Mouse (Mus musculus) liver, embryonic 14.5 days (tissue): ENCODE data around the gene Snapc5. TPM values are rescaled to one million over a fixed set of nuclear protein-coding genes. Genes with fewer than 3 reads are reported as not detected.
"Not testable (repeated sequence)": the region's sequence is repeated elsewhere in the genome, so short reads cannot be mapped to it uniquely, and the experiment has no call there.

Experiments used
- ATAC-seq: fragments of 200-750 bp; cut with Nextera tagmentation; 2 replicates; pipeline ENCODE4 v1.8.0; 2017; ENCODE audit warnings: moderate number of reproducible peaks, mild to moderate bottlenecking, moderate library complexity; ENCODE audit not compliant: insufficient read depth
- DNase-seq, 3 experiments: peaks; one replicate each; pipeline ENCODE4 v3.0.0-alpha.2; 2012 to 2013; ENCODE audit warnings: low read depth in 3 of 3, low spot score in 3 of 3
- H3K27ac ChIP-seq: fragments of 300-500 bp; sonication (generic); 2 replicates; pipeline ENCODE4 v1.5.1; 2014; ENCODE audit warnings: moderate library complexity, mild to moderate bottlenecking, control low read depth, inconsistent platforms
- H3K27me3 ChIP-seq: fragments of 300-500 bp; sonication (generic); 2 replicates; pipeline ENCODE4 v1.6.1; 2014; ENCODE audit warnings: mild to moderate bottlenecking, low read length, moderate library complexity; ENCODE audit not compliant: control insufficient read depth, insufficient read depth
- H3K36me3 ChIP-seq: fragments of 300-500 bp; sonication (generic); replicated peaks from 2 replicates; pipeline ENCODE4 v1.6.1; 2014; ENCODE audit warnings: low read depth; ENCODE audit not compliant: control insufficient read depth, insufficient read depth
- H3K4me1 ChIP-seq, 2 experiments: fragments of 200-500 bp in 1 of 2; fragments of 300-500 bp in 1 of 2; sonication (generic) in 1 of 2; replicated peaks; 2 replicates each; pipeline ENCODE4 v1.6.1; 2012 to 2014; ENCODE audit warnings: antibody characterized with exemption in 1 of 2, inconsistent platforms in 1 of 2, low read length in 1 of 2; ENCODE audit not compliant: control insufficient read depth in 2 of 2, insufficient read depth in 2 of 2
- H3K4me2 ChIP-seq: fragments of 300-500 bp; sonication (generic); 2 replicates; pipeline ENCODE4 v1.6.1; 2014; ENCODE audit warnings: low read depth, mild to moderate bottlenecking, control low read depth, moderate library complexity
- H3K4me3 ChIP-seq, 2 experiments: fragments of 200-500 bp in 1 of 2; fragments of 300-500 bp in 1 of 2; sonication (generic) in 1 of 2; 2 replicates each; pipeline ENCODE4 v1.5.1; 2012 to 2014; ENCODE audit warnings: low read depth in 2 of 2, low read length in 2 of 2, mild to moderate bottlenecking in 2 of 2, control low read depth in 1 of 2, inconsistent platforms in 1 of 2, moderate library complexity in 1 of 2; ENCODE audit not compliant: insufficient read depth in 1 of 2
- H3K9ac ChIP-seq: fragments of 300-500 bp; sonication (generic); replicated peaks from 2 replicates; pipeline ENCODE4 v1.6.1; 2014; ENCODE audit warnings: mild to moderate bottlenecking, control low read depth, moderate library complexity
- H3K9me3 ChIP-seq: fragments of 300-500 bp; sonication (generic); 2 replicates; pipeline ENCODE4 v1.6.1; 2016; ENCODE audit warnings: low read length, mixed read lengths; ENCODE audit not compliant: control insufficient read depth
- CTCF ChIP-seq: IDR thresholded peaks from 2 replicates; pipeline ENCODE4 v1.5.1; 2016; ENCODE audit warnings: antibody characterized with exemption, low read depth, control low read depth
- EP300 ChIP-seq: IDR thresholded peaks from 2 replicates; pipeline ENCODE4 v1.6.1; 2016; ENCODE audit warnings: antibody characterized with exemption, low read depth
- WGBS: fragments of 180-500 bp; shearing (Covaris S2); extraction: QIAGEN DNeasy Blood & Tissue Kit; methylation state at CpG from one replicate; pipeline ENCODE4 v1.1.7; 2014; ENCODE audit not compliant: insufficient replicate concordance; 5-methylcytosine and 5-hydroxymethylcytosine counted together
- polyA plus RNA-seq, 2 experiments: library from polyadenylated mRNA; depleted of rRNA in 1 of 2; stranded (reverse) in 1 of 2; unstranded in 1 of 2; fragments of >200 nt; fragmentation: Nextera tagmentation in 1 of 2; extraction: Ambion mirVana in 1 of 2; gene quantifications; 2 replicates each; pipeline versions ENCODE4 v1.2.1 to v1.2.3; 2012 to 2014

The Snapc5 gene
- polyA plus RNA-seq, 2 experiments, result 8.3 to 11.5 TPM

- no peak for TF ChIP-seq EP300
- no peak for TF ChIP-seq CTCF
- H3K9me3 ChIP-seq, result no peaks in the 10 kb centered on the region
- H3K36me3 ChIP-seq, result peaks cover 79% of the 10 kb centered on the region
- H3K9ac ChIP-seq, result no peak overlapping the region
- ATAC-seq (no peak), DNase-seq (no peak)
- peaks cover 0 to 5% of the 10 kb centered on the region in 2 experiments; a peak in 3 of 4 replicates for H3K4me1 ChIP-seq
- no peaks in the 10 kb centered on the region for H3K27me3 ChIP-seq
- no peak overlapping the region for H3K4me3 ChIP-seq
- no peak overlapping the region for H3K27ac ChIP-seq
- no peak overlapping the region for H3K4me2 ChIP-seq
- 86% methylated on average over 5 of the region's 5 CpGs for WGBS
Observed at GRCm38 (mm10) chr9:64160471-64160870, 18.6 kb upstream of the Snapc5 start.

DNA sequence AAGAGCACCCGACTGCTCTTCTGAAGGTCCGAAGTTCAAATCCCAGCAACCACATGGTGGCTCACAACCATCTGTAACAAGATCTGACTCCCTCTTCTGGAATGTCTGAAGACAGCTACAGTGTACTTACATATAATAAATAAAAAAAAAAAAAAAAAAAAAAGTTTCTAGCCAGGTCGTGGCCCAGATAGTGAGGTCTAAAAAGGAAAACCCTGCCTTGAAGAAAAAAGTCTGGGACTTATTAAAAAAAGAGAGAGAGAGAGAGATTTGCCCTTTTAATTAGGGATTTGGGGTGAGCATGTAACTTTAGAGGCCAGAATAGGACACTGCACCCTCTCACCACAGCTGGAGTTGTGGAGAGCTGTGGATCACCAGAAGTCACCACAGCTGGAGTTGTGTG lies 9.1 kb upstream of the Snapc5 start:
- not testable (repeated sequence) for H3K4me1 ChIP-seq, H3K27me3 ChIP-seq, H3K9me3 ChIP-seq, ATAC-seq, H3K9ac ChIP-seq, DNase-seq, H3K27ac ChIP-seq, H3K4me2 ChIP-seq, H3K4me3 ChIP-seq
- H3K36me3 ChIP-seq, result peaks cover 15% of the 10 kb centered on the region
- 71% methylated on average over 3 of the region's 3 CpGs for WGBS

DNA sequence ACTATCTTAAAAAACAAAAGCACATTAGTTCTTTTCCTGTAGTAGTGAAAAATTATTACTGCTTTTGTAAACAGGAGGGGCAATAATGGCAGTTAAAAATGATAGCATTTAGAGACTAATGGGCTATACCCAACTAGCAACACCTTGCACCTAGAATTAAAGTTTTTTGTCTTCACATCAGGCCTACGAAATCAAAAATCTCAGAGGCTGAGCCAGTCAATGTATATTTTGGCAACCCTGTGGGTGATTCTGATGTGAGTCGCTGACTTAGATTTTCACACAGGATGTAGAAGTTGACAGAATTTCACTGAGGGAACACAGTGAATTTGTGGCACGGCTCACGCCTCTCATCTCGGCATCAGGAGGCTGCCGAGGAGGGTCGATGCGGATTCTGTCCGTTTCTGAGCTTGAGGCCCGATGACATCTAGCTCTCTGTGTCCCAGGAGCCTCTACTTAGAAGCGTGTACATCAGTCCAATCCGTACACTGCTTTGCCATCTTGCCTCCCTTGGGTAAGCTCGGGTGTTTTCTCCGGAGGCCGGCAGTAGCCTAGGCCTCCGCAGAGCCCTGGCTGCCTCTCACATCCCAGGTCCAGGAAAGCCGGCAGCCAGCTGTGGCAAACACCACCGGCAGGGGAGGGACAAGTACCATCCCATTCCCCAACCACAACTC lies 6.8 kb upstream of the Snapc5 start:
- Histone ChIP-seq H3K4me2 (peak overlapping the region; percentile 71), H3K9ac (peak overlapping the region; percentile 97), H3K27me3 (no peaks in the 10 kb centered on the region), H3K4me1 (peaks cover 8 to 11% of the 10 kb centered on the region in 2 experiments), H3K27ac (peak overlapping the region; percentile 71), H3K9me3 (no peaks in the 10 kb centered on the region), H3K36me3 (peaks cover 35% of the 10 kb centered on the region), H3K4me3 (peak overlapping the region; percentile 93 to 95)
- 2% methylated on average over 18 of the region's 18 CpGs for WGBS
- DNase-seq (no peak), ATAC-seq (peak; percentile 57)
- TF ChIP-seq CTCF (0 out of 2 replicates have a peak, but pooled peaks have one; percentile 10), EP300 (no peak)

GRCm38 (mm10) chr9:64172816-64173665 lies 6.0 kb upstream of the Snapc5 start, which contains the start of the genes Zwilch and Rpl4:
Gene Zwilch, minus strand, starts transcription at chr9:64173104.
Gene Rpl4, plus strand, starts transcription at chr9:64173375.
- H3K9me3 ChIP-seq, result no peaks in the 10 kb centered on the region
- peak within 1 kb of the TSS; percentile 71 for H3K4me2 ChIP-seq
- WGBS, result under 1% methylated on average over 42 of the region's 42 CpGs
- peak within 1 kb of the TSS; percentile 93 to 95 for H3K4me3 ChIP-seq
- peak within 1 kb of the TSS; percentile 71 for H3K27ac ChIP-seq
- TF ChIP-seq EP300 (peak; percentile 76), CTCF (no peak; the same call in 1 of the 2 replicates)
- H3K4me1 ChIP-seq, result peaks cover 8 to 11% of the 10 kb centered on the region in 2 experiments
- H3K36me3 ChIP-seq, result peaks cover 39% of the 10 kb centered on the region
- ATAC-seq (peak; percentile 81), DNase-seq (peak; percentile 72 to 79 (median 73))
- H3K9ac ChIP-seq, result peak within 1 kb of the TSS; percentile 97
- H3K27me3 ChIP-seq, result no peaks in the 10 kb centered on the region
